Mouse (Mus musculus) kidney, embryonic 14.5 days (tissue): ENCODE measurements at regions not wholly inside any gene's neighbourhood (a gene's known extent, or its start where the extent isn't known, plus 50 kb on each side); places are given as distances from the start of the nearest gene placed in this dataset.
A peak's percentile ranks its signal among the peaks of the same experiment; 100 is the strongest.

ENCODE experiments used
- ATAC-seq: fragments of 200-750 bp; cut with Nextera tagmentation; 2 replicates; pipeline ENCODE4 v1.8.0; 2017; ENCODE audit warnings: moderate number of reproducible peaks, mild to moderate bottlenecking, moderate TSS enrichment, moderate library complexity; ENCODE audit not compliant: low FRiP score, low TSS enrichment
- H3K27ac ChIP-seq: fragments of 300-500 bp; sonication (generic); 2 replicates; pipeline ENCODE4 v1.5.1; 2014; ENCODE audit warnings: low read depth, mild to moderate bottlenecking, low read length, moderate library complexity, mixed read lengths
- H3K27me3 ChIP-seq: fragments of 300-500 bp; sonication (generic); 2 replicates; pipeline ENCODE4 v1.6.1; 2014; ENCODE audit warnings: mild to moderate bottlenecking, low read length; ENCODE audit not compliant: control insufficient read depth, insufficient read depth
- H3K36me3 ChIP-seq: fragments of 300-500 bp; sonication (generic); 2 replicates; pipeline ENCODE4 v1.6.1; 2014; ENCODE audit warnings: low read length, mixed read lengths; ENCODE audit not compliant: control insufficient read depth, insufficient read depth
- H3K4me1 ChIP-seq: fragments of 300-500 bp; sonication (generic); 2 replicates; pipeline ENCODE4 v1.6.1; 2014; ENCODE audit warnings: low read length, mixed read lengths; ENCODE audit not compliant: control insufficient read depth, insufficient read depth
- H3K4me2 ChIP-seq: fragments of 300-500 bp; sonication (generic); replicated peaks from 2 replicates; pipeline ENCODE4 v1.6.1; 2014; ENCODE audit warnings: low read depth, mild to moderate bottlenecking, low read length
- H3K4me3 ChIP-seq: fragments of 300-500 bp; sonication (generic); 2 replicates; pipeline ENCODE4 v1.5.1; 2014; ENCODE audit warnings: mild to moderate bottlenecking, low read length
- H3K9ac ChIP-seq: fragments of 300-500 bp; sonication (generic); 2 replicates; pipeline ENCODE4 v1.6.1; 2014; ENCODE audit warnings: low read depth, mild to moderate bottlenecking, low read length, moderate library complexity
- H3K9me3 ChIP-seq: fragments of 300-500 bp; sonication (generic); 2 replicates; pipeline ENCODE4 v1.6.1; 2016; ENCODE audit warnings: low read length; ENCODE audit not compliant: control insufficient read depth
- whole genome bisulfite sequencing: fragments of 180-500 bp; shearing (Covaris S2); extraction: QIAGEN DNeasy Blood & Tissue Kit; methylation state at CpG from one replicate; pipeline ENCODE4 v1.1.7; 2014; 5-methylcytosine and 5-hydroxymethylcytosine counted together

GRCm38 (mm10) chr5:64401737-64402136, 245.6 kb downstream of the Tbc1d1 start:
- no peak for ATAC-seq
- Histone ChIP-seq H3K4me3 (no peak overlapping the region), H3K9me3 (no peaks in the 10 kb centered on the region), H3K9ac (no peak overlapping the region), H3K4me1 (no peaks in the 10 kb centered on the region), H3K27ac (no peak overlapping the region), H3K4me2 (no peak overlapping the region), H3K27me3 (no peaks in the 10 kb centered on the region), H3K36me3 (no peaks in the 10 kb centered on the region)
- WGBS: 83% methylated on average over 9 of the region's 9 CpGs

GRCm38 (mm10) chr5:64403077-64403981, 247.2 kb downstream of the Tbc1d1 start:
- no peak overlapping the region for H3K9ac ChIP-seq

GRCm38 (mm10) chr5:64403982-64404345, 247.9 kb downstream of the Tbc1d1 start:
- WGBS: 81% methylated on average over 7 of the region's 7 CpGs

More at GRCm38 (mm10) chr5:64403077-64403981, 247.2 kb downstream of the Tbc1d1 start:
- Histone ChIP-seq H3K4me2 (no peak overlapping the region), H3K27me3 (no peaks in the 10 kb centered on the region), H3K9me3 (no peaks in the 10 kb centered on the region), H3K27ac (no peak overlapping the region), H3K4me1 (no peaks in the 10 kb centered on the region), H3K4me3 (no peak overlapping the region), H3K36me3 (no peaks in the 10 kb centered on the region)
- WGBS: 73% methylated on average over 11 of the region's 11 CpGs
- ATAC-seq: no peak

GRCm38 (mm10) chr5:64404512-64404911, 248.4 kb downstream of the Tbc1d1 start:
- H3K36me3 ChIP-seq: no peaks in the 10 kb centered on the region
- ATAC-seq: no peak
- no peak overlapping the region for H3K4me2 ChIP-seq
- no peak overlapping the region for H3K9ac ChIP-seq
- no peaks in the 10 kb centered on the region for H3K27me3 ChIP-seq
- no peak overlapping the region for H3K27ac ChIP-seq
- H3K9me3 ChIP-seq: no peaks in the 10 kb centered on the region
- WGBS: 96% methylated on average over 5 of the region's 5 CpGs
- H3K4me3 ChIP-seq: no peak overlapping the region
- H3K4me1 ChIP-seq: no peaks in the 10 kb centered on the region

More at GRCm38 (mm10) chr5:64403982-64404345, 247.9 kb downstream of the Tbc1d1 start:
- no peak overlapping the region for H3K4me3 ChIP-seq
- H3K36me3 ChIP-seq: no peaks in the 10 kb centered on the region
- H3K4me2 ChIP-seq: no peak overlapping the region
- H3K27me3 ChIP-seq: no peaks in the 10 kb centered on the region
- H3K9me3 ChIP-seq: no peaks in the 10 kb centered on the region
- ATAC-seq: no peak
- H3K9ac ChIP-seq: no peak overlapping the region
- H3K27ac ChIP-seq: no peak overlapping the region
- no peaks in the 10 kb centered on the region for H3K4me1 ChIP-seq

GRCm38 (mm10) chr5:64408938-64409337, 252.8 kb downstream of the Tbc1d1 start:
- H3K27me3 ChIP-seq: no peaks in the 10 kb centered on the region
- H3K9ac ChIP-seq: no peak overlapping the region
- 84% methylated on average over 3 of the region's 3 CpGs for WGBS
- no peak for ATAC-seq
- H3K4me2 ChIP-seq: no peak overlapping the region
- H3K4me3 ChIP-seq: no peak overlapping the region
- peaks cover 9% of the 10 kb centered on the region; the same call in 1 of the 2 replicates for H3K4me1 ChIP-seq
- H3K9me3 ChIP-seq: no peaks in the 10 kb centered on the region
- no peaks in the 10 kb centered on the region for H3K36me3 ChIP-seq
- H3K27ac ChIP-seq: no peak overlapping the region

GRCm38 (mm10) chr5:64410621-64411020, 254.5 kb downstream of the Tbc1d1 start:
- no peaks in the 10 kb centered on the region for H3K9me3 ChIP-seq
- H3K9ac ChIP-seq: 0 out of 2 replicates have a peak overlapping the region, but pooled peaks have one; percentile 13
- no peak overlapping the region for H3K4me2 ChIP-seq
- no peaks in the 10 kb centered on the region for H3K27me3 ChIP-seq
- H3K36me3 ChIP-seq: no peaks in the 10 kb centered on the region
- 0 out of 2 replicates have a peak overlapping the region, but pooled peaks have one; percentile 30 for H3K27ac ChIP-seq
- peaks cover 9% of the 10 kb centered on the region; the same call in 1 of the 2 replicates for H3K4me1 ChIP-seq
- ATAC-seq: peak; percentile 46; the same call in 1 of the 2 replicates
- no peak overlapping the region for H3K4me3 ChIP-seq
- WGBS: 38% methylated on average over 7 of the region's 7 CpGs

GRCm38 (mm10) chr5:64414519-64414918, 258.4 kb downstream of the Tbc1d1 start:
- H3K27ac ChIP-seq: no peak overlapping the region
- H3K4me3 ChIP-seq: no peak overlapping the region
- no peaks in the 10 kb centered on the region for H3K27me3 ChIP-seq
- H3K9ac ChIP-seq: no peak overlapping the region
- H3K4me2 ChIP-seq: no peak overlapping the region
- no peaks in the 10 kb centered on the region for H3K9me3 ChIP-seq
- no peaks in the 10 kb centered on the region for H3K36me3 ChIP-seq
- 71% methylated on average over 5 of the region's 5 CpGs for WGBS
- peaks cover 9% of the 10 kb centered on the region; the same call in 1 of the 2 replicates for H3K4me1 ChIP-seq
- no peak for ATAC-seq

GRCm38 (mm10) chr5:64419395-64419794, 263.3 kb downstream of the Tbc1d1 start:
- peaks cover 8% of the 10 kb centered on the region; the same call in 1 of the 2 replicates for H3K9me3 ChIP-seq
- 28% methylated on average over 1 of the region's 1 CpGs for WGBS
- no peak for ATAC-seq

More at GRCm38 (mm10) chr5:64419395-64419794, 263.3 kb downstream of the Tbc1d1 start:
- no peak overlapping the region for H3K4me3 ChIP-seq
- H3K36me3 ChIP-seq: no peaks in the 10 kb centered on the region
- H3K27ac ChIP-seq: no peak overlapping the region
- H3K27me3 ChIP-seq: no peaks in the 10 kb centered on the region
- no peak overlapping the region for H3K9ac ChIP-seq
- H3K4me1 ChIP-seq: peaks cover 11% of the 10 kb centered on the region; the same call in 1 of the 2 replicates
- H3K4me2 ChIP-seq: no peak overlapping the region
